Mouse (Mus musculus) CH12.LX (cell line): ENCODE measurements at regions not wholly inside any gene's neighbourhood (a gene's known extent, or its start where the extent isn't known, plus 50 kb on each side); places are given as distances from the start of the nearest gene placed in this dataset.
A peak's percentile ranks its signal among the peaks of the same experiment; 100 is the strongest.

Experiments
- DNase-seq: peaks from one replicate; pipeline ENCODE4 v3.0.0-alpha.2; 2013; ENCODE audit errors: extremely low read depth
- H3K27ac ChIP-seq: 2 replicates; pipeline ENCODE4 v1.5.1; 2012; ENCODE audit warnings: low read depth, mild to moderate bottlenecking, control low read depth, moderate library complexity; ENCODE audit not compliant: insufficient read depth
- H3K27me3 ChIP-seq: replicated peaks from 2 replicates; pipeline ENCODE3; 2012; ENCODE audit warnings: inconsistent platforms
- H3K36me3 ChIP-seq, 2 experiments: replicated peaks in 1 of 2; 2 replicates each; pipeline versions ENCODE3 to v1.6.1; 2012; ENCODE audit warnings: inconsistent platforms in 1 of 2, low read length in 1 of 2, mild to moderate bottlenecking in 1 of 2, mixed read lengths in 1 of 2, moderate library complexity in 1 of 2; ENCODE audit not compliant: control insufficient read depth in 1 of 2, insufficient read depth in 1 of 2
- H3K4me1 ChIP-seq, 2 experiments: 2 replicates each; pipeline ENCODE4 v1.6.1; 2012; ENCODE audit warnings: inconsistent platforms in 1 of 2, moderate library complexity in 1 of 2; ENCODE audit not compliant: insufficient read depth in 2 of 2, control insufficient read depth in 1 of 2
- H3K4me2 ChIP-seq: 2 replicates; pipeline ENCODE4 v1.6.1; 2012; ENCODE audit warnings: low read depth, mild to moderate bottlenecking, control low read depth; ENCODE audit not compliant: poor library complexity, insufficient read depth, severe bottlenecking
- H3K4me3 ChIP-seq, 3 experiments: fragments of 150-350 bp in 1 of 3; sonication (generic) in 1 of 3; replicated peaks in 1 of 3; 2 replicates each; pipeline versions ENCODE3 to v1.5.1; 2011 to 2012; ENCODE audit warnings: low read depth in 2 of 3, low read length in 2 of 3, mild to moderate bottlenecking in 2 of 3, moderate library complexity in 2 of 3, control low read depth in 1 of 3, improper control_type of control experiment in 1 of 3, inconsistent platforms in 1 of 3, mixed read lengths in 1 of 3; ENCODE audit not compliant: poor library complexity in 1 of 3
- H3K79me2 ChIP-seq: replicated peaks from 2 replicates; pipeline ENCODE4 v1.6.1; 2012; ENCODE audit warnings: mild to moderate bottlenecking, moderate library complexity; ENCODE audit not compliant: control insufficient read depth, poor library complexity, insufficient read depth, severe bottlenecking; ENCODE audit errors: extremely low read depth
- H3K9ac ChIP-seq: 2 replicates; pipeline ENCODE4 v1.6.1; 2012; ENCODE audit warnings: low read depth, mild to moderate bottlenecking, control low read depth, moderate library complexity; ENCODE audit not compliant: insufficient read depth
- H3K9me3 ChIP-seq: replicated peaks from 2 replicates; pipeline ENCODE3; 2012; ENCODE audit warnings: low read length, inconsistent platforms, mixed read lengths
- BHLHE40 ChIP-seq: IDR thresholded peaks from 2 replicates; pipeline ENCODE4 v1.6.1; 2011; ENCODE audit warnings: mild to moderate bottlenecking, low read depth, low read length, improper control_type of control experiment
- CHD2 ChIP-seq: IDR thresholded peaks from 2 replicates; pipeline ENCODE4 v1.6.1; 2011; ENCODE audit warnings: low read length, improper control_type of control experiment
- E2F4 ChIP-seq: IDR thresholded peaks from 2 replicates; pipeline ENCODE4 v1.6.1; 2011; ENCODE audit warnings: low read depth, low read length, improper control_type of control experiment; ENCODE audit not compliant: insufficient replicate concordance
- ETS1 ChIP-seq: conservative IDR thresholded peaks from 2 replicates; pipeline ENCODE4 v1.6.1; 2012; ENCODE audit warnings: low read depth, mild to moderate bottlenecking, inconsistent platforms, low read length, improper control_type of control experiment, moderate library complexity
- HCFC1 ChIP-seq: IDR thresholded peaks from 2 replicates; pipeline ENCODE4 v1.6.1; 2012; ENCODE audit warnings: low read depth, mild to moderate bottlenecking, inconsistent platforms, low read length, improper control_type of control experiment
- IRF4 ChIP-seq: IDR thresholded peaks from 2 replicates; pipeline ENCODE4 v1.6.1; 2014; ENCODE audit warnings: low read depth, mild to moderate bottlenecking, inconsistent platforms, low read length, improper control_type of control experiment
- JUN ChIP-seq: IDR thresholded peaks from 2 replicates; pipeline ENCODE4 v1.6.1; 2011; ENCODE audit warnings: low read depth, mild to moderate bottlenecking, low read length, improper control_type of control experiment, moderate library complexity; ENCODE audit not compliant: insufficient read depth
- KAT2A ChIP-seq: IDR thresholded peaks from 2 replicates; pipeline ENCODE4 v1.6.1; 2012; ENCODE audit warnings: low read length, improper control_type of control experiment, inconsistent platforms; ENCODE audit not compliant: insufficient replicate concordance
- MAFK ChIP-seq: IDR thresholded peaks from 2 replicates; pipeline ENCODE4 v1.6.1; 2011; ENCODE audit warnings: low read length, improper control_type of control experiment; ENCODE audit not compliant: insufficient replicate concordance
- MXI1 ChIP-seq: IDR thresholded peaks from 2 replicates; pipeline ENCODE4 v1.6.1; 2011; ENCODE audit warnings: mild to moderate bottlenecking, low read depth, low read length, improper control_type of control experiment
- NRF1 ChIP-seq: IDR thresholded peaks from 2 replicates; pipeline ENCODE4 v1.6.1; 2014; ENCODE audit warnings: low read depth, mild to moderate bottlenecking, inconsistent platforms, low read length, improper control_type of control experiment, moderate library complexity
- PAX5 ChIP-seq: IDR thresholded peaks from 2 replicates; pipeline ENCODE4 v1.6.1; 2012; ENCODE audit warnings: low read length, inconsistent platforms, mixed read lengths
- POLR2A ChIP-seq: IDR thresholded peaks from 2 replicates; pipeline ENCODE4 v1.6.1; 2011; ENCODE audit warnings: low read depth, mild to moderate bottlenecking, improper control_type of control experiment, low read length
- RAD21 ChIP-seq: IDR thresholded peaks from 2 replicates; pipeline ENCODE4 v1.6.1; 2011; ENCODE audit warnings: low read depth, mild to moderate bottlenecking, low read length, improper control_type of control experiment, moderate library complexity
- SMC3 ChIP-seq: IDR thresholded peaks from 2 replicates; pipeline ENCODE4 v1.6.1; 2011; ENCODE audit warnings: low read depth, low read length, improper control_type of control experiment
- TBP ChIP-seq: conservative IDR thresholded peaks from 2 replicates; pipeline ENCODE4 v1.6.1; 2011; ENCODE audit warnings: low read depth, low read length, improper control_type of control experiment
- UBTF ChIP-seq: IDR thresholded peaks from 2 replicates; pipeline ENCODE4 v1.6.1; 2012; ENCODE audit warnings: low read depth, mild to moderate bottlenecking, inconsistent platforms, low read length, improper control_type of control experiment, moderate library complexity
- USF1 ChIP-seq: IDR thresholded peaks from 2 replicates; pipeline ENCODE4 v1.6.1; 2014; ENCODE audit warnings: low read depth, mild to moderate bottlenecking, inconsistent platforms, low read length, improper control_type of control experiment
- USF2 ChIP-seq: conservative IDR thresholded peaks from 2 replicates; pipeline ENCODE4 v1.6.1; 2011; ENCODE audit warnings: low read depth, low read length, improper control_type of control experiment
- ZKSCAN1 ChIP-seq: IDR thresholded peaks from 2 replicates; pipeline ENCODE4 v1.6.1; 2012; ENCODE audit warnings: low read depth, inconsistent platforms, low read length, improper control_type of control experiment, borderline replicate concordance
- ZMIZ1 ChIP-seq: IDR thresholded peaks from 2 replicates; pipeline ENCODE4 v1.6.1; 2012; ENCODE audit warnings: low read depth, mild to moderate bottlenecking, inconsistent platforms, low read length, improper control_type of control experiment
- dilution Hi-C: fragments of 300-500 bp; cut with MboI; formaldehyde crosslinking; loops from 2 replicates; pipeline ENCODE4 v1.14.3; 2020; ENCODE audit warnings: low sequenced_read_pairs; ENCODE audit not compliant: extremely low pct_unique_long_range_greater_than_20kb, extremely low pct_ligation_motif_present
- in situ Hi-C: fragments of 300-500 bp; cut with MboI; formaldehyde crosslinking; loops from 3 replicates; pipeline ENCODE4 v1.14.3; 2019; ENCODE audit warnings: low sequenced_read_pairs, low pct_ligation_motif_present, low pct_unique_long_range_greater_than_20kb, mixed read lengths

DNA sequence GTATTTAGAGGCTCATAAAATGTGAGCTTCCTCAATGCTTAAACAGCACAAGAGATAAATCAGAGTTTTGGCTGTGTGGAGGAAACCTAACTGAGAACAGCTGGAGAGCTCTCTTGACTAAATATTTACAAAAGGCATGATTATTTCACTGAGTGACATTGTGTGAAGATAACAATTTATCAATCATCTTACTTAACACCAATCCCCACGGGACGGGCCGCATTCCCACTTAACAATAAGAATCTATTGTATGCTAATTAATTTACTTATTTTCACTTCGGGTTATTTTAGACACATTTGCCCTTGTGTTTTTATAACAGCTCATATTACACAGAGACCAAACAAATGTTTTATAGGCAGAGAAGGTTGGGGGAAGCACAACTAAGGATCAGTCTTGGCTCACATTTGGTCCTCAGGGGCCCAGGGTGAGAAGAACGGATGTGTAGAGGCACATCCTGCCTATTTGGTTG is 259.7 kb upstream of the Arid1b start:
- no peak overlapping the region for H3K9ac ChIP-seq
- H3K4me1 ChIP-seq: peaks cover 4 to 22% of the 10 kb centered on the region in 2 experiments
- no peak for DNase-seq
- no peaks in the 10 kb centered on the region for H3K36me3 ChIP-seq
- H3K9me3 ChIP-seq: no peaks in the 10 kb centered on the region
- H3K27me3 ChIP-seq: no peaks in the 10 kb centered on the region
- TF ChIP-seq ZMIZ1 (no peak), POLR2A (no peak), HCFC1 (no peak), USF2 (no peak), KAT2A (no peak), UBTF (no peak), RAD21 (no peak), NRF1 (no peak), MXI1 (no peak), E2F4 (no peak), TBP (no peak), SMC3 (no peak), ETS1 (no peak), IRF4 (no peak), ZKSCAN1 (no peak), JUN (no peak)
- TF ChIP-seq, all 38 proteins: peak for 0
- Histone ChIP-seq H3K4me2 (no peak overlapping the region), H3K4me3 (no peak overlapping the region), H3K27ac (no peak overlapping the region), H3K79me2 (no peaks in the 10 kb centered on the region)
- dilution Hi-C loops: no loop called here
- in situ Hi-C loops: no loop called here

DNA sequence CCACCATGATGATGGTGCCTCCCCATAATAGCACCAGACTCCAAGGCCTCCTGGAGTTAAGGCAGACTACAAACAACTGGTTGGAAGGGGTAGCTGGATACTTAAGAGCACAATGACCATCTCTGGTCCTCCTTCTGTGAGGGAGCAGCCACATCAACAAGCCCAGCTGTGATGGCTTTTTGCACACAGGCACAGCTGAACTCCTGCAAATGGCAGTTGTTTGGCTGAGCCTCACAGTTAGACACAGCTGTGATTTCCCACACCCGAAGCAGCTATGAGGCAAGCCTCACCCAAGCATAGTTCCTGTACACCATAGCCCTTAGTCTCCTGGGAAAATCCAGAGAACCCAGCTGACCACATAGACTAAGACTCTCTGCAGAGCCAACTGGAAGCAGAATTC is 258.9 kb upstream of the Arid1b start:
- H3K36me3 ChIP-seq: no peaks in the 10 kb centered on the region

More for the DNA sequence above, 258.9 kb upstream of the Arid1b start:
- TF ChIP-seq PAX5 (no peak), JUN (no peak), SMC3 (no peak), MAFK (no peak), TBP (no peak), KAT2A (no peak), CHD2 (no peak), USF2 (no peak), NRF1 (no peak), BHLHE40 (no peak), MXI1 (no peak), UBTF (no peak), POLR2A (no peak), USF1 (no peak), ETS1 (no peak)
- in situ Hi-C loops: no loop called here
- dilution Hi-C loops: no loop called here
- Histone ChIP-seq H3K79me2 (no peaks in the 10 kb centered on the region), H3K27me3 (no peaks in the 10 kb centered on the region), H3K9me3 (no peaks in the 10 kb centered on the region), H3K4me3 (no peak overlapping the region), H3K27ac (no peak overlapping the region), H3K4me1 (peaks cover 4 to 22% of the 10 kb centered on the region in 2 experiments), H3K4me2 (no peak overlapping the region), H3K9ac (no peak overlapping the region)
- peak; percentile 17 for DNase-seq
